Mouse (Mus musculus) skeletal muscle tissue, adult 2 months (tissue): ENCODE measurements around the gene Cnn2.
"Not testable (repeated sequence)": the region's sequence is repeated elsewhere in the genome, so short reads cannot be mapped to it uniquely, and the experiment has no call there.

Source experiments
- DNase-seq: peaks from one replicate; pipeline ENCODE4 v3.0.0-alpha.2; 2012; ENCODE audit warnings: low read depth, low spot score

Gene Cnn2

GRCm38 (mm10) chr10:79988506-79989271 is at the start of gene Cnn2:
Gene Cnn2 (plus strand): TSS chr10:79988584.
- DNase-seq, result no peak

DNA sequence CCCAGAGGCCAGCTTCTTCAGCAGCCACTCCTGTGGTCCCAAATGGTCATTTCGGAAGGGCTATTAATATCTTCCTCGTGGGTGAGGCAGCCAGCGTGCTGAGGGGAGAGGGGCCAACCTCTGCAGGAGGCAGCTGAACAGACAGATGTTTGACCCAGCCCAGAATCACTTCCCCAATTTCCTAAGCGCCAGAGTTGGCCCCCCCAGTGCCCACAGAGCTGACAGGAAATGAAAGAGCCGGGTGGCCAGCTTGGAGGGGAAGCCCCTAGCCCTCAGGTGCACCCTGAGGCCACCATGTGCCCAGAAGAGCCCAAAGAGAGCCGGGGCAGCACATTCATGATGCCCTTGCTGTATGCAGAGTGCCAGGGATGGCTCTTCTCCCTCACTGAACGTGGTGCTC is 47.6 kb upstream of the Cnn2 start:
- DNase-seq, result no peak

DNA sequence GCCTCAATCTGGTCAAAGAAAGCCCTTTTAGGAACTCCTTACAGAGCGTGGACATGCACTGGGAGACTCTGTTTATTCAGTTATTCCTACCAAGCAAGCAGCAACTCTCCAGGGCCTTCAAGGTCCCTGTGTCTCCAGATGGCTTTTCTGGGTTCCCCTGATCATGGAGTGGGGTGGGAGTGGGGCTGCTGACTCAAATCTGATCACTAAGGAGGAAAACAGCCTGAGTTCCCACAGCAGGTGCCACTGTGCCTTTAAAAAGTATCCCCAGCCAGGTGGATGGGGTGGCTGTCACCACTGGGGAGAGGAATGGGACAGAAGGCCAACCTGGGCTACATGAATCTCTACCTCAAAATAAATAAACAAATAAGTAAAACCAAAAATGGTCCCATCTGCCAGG is 45.4 kb upstream of the Cnn2 start:
- no peak for DNase-seq

- DNase-seq, result no peak
Observed at GRCm38 (mm10) chr10:79943471-79943901, 44.9 kb upstream of the Cnn2 start.

- DNase-seq, result no peak
Observed at GRCm38 (mm10) chr10:79945507-79946234, 42.7 kb upstream of the Cnn2 start.

GRCm38 (mm10) chr10:79946752-79947322 is 41.5 kb upstream of the Cnn2 start:
- no peak for DNase-seq

- no peak for DNase-seq
Observed at GRCm38 (mm10) chr10:79947502-79947901, 40.9 kb upstream of the Cnn2 start.

DNA sequence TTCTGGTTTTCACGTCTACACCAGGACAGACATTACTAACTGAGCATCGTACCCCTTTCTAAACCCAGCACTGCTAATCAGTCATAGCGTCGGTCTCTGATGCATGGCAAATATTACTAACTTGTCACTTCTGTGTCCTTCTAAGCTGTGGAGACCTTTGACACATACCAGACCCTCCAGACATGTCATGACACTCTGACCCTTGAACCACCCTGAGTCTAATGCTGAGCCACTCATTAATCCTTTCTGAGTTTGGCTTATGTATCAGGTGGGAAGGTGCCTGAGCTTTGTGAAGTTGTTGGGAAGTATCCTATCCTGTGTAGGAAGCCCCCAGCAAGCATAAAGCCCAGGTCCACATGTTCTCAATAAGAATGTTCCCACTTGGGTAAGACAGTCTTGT is 38.5 kb upstream of the Cnn2 start:
- DNase-seq, result no peak

DNA sequence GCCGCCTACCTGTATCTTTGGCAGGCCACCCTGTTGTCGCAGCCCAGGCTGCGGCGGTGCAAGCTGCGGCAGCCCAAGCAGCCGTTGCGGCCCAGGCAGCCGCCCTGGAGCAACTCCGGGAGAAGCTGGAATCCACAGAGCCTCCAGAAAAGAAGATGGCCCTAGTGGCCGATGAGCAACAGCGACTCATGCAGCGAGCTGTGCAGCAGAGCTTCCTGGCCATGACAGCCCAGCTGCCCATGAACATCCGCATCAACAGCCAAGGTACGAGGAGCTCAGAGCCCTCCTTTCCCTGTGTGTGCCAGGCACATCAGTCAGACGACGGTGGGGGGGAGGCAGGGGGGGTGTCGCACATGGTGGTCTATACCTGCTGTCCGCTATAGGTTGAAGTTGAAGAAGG is 37.7 kb upstream of the Cnn2 start:
- no peak for DNase-seq

- DNase-seq, result no peak
Observed at GRCm38 (mm10) chr10:79953946-79954345, 34.4 kb upstream of the Cnn2 start.

DNA sequence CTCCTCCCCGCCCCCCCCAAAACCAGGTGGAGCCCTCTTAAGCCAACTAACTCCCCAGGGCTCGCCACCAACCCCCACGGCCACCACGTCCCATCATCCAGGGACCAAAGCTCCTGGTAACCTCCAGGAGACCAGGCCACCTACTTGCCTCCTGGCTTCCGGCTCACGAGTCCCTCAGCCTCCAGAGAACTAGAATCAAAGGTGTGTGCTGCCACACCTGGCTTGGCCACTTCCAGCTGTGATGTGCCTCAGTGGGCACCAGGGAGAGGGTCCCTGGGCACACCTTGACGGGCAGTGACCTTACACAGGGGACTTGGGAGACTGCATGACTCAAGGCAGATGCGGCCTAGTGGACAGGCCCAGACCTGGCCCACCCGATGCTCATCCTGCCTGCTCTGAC is 32.7 kb upstream of the Cnn2 start:
- no peak for DNase-seq

DNA sequence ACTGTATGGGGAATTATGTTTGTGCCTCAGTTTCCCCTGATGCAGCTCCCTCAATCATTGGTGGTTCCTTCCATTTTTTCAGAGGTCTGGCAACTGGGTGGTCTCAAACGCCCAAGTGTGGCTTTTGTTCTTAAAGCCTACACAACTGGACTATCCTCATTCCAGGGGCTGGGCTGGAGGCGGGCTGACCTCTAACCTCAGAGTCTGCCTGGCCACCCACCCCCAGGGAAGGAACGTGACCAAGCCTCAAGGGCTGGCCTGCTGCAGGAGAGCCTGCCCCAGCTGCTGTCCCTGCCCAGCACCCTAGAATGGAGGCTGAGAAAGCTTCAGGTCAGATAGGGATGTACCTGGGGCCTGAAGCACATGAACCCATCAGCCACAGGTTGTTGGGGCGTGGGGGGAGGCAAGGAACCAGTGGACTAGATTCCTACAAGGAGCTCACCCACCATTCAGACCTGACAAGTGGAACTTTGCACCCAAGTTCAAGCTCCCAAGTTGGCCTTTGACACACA is 31.7 kb upstream of the Cnn2 start:
- no peak for DNase-seq

DNA sequence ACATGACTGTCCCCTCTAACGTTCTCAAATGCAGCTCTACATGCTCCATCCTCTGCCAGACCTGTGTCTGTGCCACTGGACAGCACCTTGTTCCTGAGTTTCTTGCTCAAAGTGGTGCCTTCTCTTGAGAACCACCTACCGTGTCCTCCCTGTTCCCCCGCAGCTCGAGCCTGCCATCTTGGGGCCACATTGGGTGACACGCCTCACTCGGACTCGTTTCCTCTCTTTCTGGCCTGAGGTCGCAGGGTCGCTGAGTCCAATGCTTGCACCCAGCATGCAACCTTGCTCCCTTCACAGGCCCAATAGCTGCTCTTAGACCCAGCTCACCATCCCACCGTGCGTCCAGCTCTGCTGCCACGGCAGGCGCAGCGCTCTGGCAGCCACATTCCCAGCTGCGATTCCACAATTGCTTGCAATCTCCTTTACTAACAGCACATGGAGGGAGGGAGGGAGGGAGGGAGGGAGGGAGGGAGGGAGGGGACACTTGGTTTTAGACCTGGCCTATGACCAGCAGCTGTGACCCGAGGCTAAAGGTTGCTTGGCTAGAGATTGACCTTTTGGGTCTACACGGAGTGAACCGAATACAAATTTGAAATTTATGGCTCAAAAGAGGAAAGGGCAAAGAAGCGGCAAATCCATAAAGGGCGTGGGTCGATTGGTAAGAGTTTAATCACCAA is 30.1 kb upstream of the Cnn2 start:
- DNase-seq, result peak; percentile 67

DNA sequence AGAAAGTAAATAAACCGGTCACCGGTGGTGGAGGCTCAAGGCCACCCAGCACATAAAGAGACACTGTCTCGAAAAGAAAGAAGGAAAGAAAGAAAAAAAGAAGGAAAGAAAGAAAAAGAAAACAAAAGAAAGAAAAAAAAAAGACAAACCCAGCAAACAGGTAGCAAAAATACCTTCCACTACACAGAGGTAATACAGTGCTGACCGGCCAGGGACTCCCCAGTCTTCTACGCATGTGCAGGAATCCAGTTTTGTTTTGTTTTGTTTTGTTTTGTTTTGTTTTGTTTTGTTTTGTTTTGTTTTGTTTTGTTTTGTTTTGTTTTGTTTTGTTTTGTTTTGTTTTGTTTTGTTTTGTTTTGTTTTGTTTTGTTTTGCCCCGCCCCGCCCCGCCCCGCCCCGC is 29.0 kb upstream of the Cnn2 start:
- DNase-seq, result not testable (repeated sequence)

- peak; percentile 100 for DNase-seq
Observed at GRCm38 (mm10) chr10:79959847-79960601, 28.4 kb upstream of the Cnn2 start, which contains the start of gene Wdr18. Gene Wdr18 (plus strand): TSS chr10:79960152.

DNA sequence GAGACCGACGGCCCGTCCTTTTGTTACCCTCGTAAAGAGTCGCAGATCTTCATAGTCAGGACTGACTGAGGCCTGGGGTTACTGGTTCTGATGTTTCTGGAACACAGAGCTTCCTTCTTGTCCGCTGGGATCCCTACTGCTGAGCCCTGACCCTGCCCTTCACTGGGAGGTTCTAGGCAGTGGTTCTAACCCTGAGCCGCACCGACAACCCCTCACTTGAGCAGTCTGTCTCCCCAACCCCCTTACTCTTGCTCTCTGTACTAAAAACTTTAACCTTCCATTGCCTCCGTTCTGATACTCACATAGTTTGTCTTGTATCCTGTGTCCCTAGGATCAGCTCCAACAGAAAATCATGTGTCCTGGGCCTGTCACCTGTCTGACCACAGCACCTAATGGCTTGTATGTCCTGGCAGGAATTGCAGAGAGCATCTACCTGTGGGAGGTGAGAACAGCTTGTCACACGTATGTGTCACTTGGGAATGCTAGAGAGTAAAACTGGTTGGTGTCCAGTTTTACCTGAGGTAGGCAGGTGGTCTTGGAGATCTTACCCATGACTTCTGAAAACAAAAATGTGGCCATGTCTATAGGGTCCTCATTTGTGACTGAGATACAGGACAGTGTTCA is 27.6 kb upstream of the Cnn2 start:
- DNase-seq, result no peak

- DNase-seq, result no peak
Observed at GRCm38 (mm10) chr10:79964727-79965126, 23.7 kb upstream of the Cnn2 start.

GRCm38 (mm10) chr10:79965325-79965724 is 23.1 kb upstream of the Cnn2 start:
- no peak for DNase-seq

GRCm38 (mm10) chr10:79966886-79967400 is 21.4 kb upstream of the Cnn2 start:
- peak; percentile 55 for DNase-seq

GRCm38 (mm10) chr10:79968181-79968580 is 20.2 kb upstream of the Cnn2 start:
- DNase-seq, result no peak
